Mouse (Mus musculus) liver, adult 2 months (tissue): ENCODE measurements around the gene Ckap4.

Source experiments
- CTCF ChIP-seq: fragments of 200-500 bp; IDR thresholded peaks from 2 replicates; pipeline ENCODE4 v1.5.1; 2011; ENCODE audit warnings: low read depth, low read length, control low read depth
- POLR2A ChIP-seq: fragments of 200-500 bp; IDR thresholded peaks from 2 replicates; pipeline ENCODE4 v1.6.1; 2011; ENCODE audit warnings: low read length, control low read depth; ENCODE audit not compliant: insufficient read depth; ENCODE audit errors: extremely low read depth

- TF ChIP-seq POLR2A (no peak), CTCF (no peak)
These were observed 21.1 kb downstream of the Ckap4 start for GRCm38 (mm10) chr10:84512766-84513165.
